Mouse (Mus musculus) ES-E14 (cell line): ENCODE measurements around the gene Tcf12.

Experiments used
- CHD2 ChIP-seq: IDR thresholded peaks from 2 replicates; pipeline ENCODE4 v1.6.1; 2014; ENCODE audit warnings: mild to moderate bottlenecking, low read depth, low read length, inconsistent platforms
- MAFK ChIP-seq: IDR thresholded peaks from 2 replicates; pipeline ENCODE4 v1.6.1; 2014; ENCODE audit warnings: mild to moderate bottlenecking, low read depth, low read length, inconsistent platforms; ENCODE audit not compliant: insufficient read depth
- ZNF384 ChIP-seq: IDR thresholded peaks from 2 replicates; pipeline ENCODE4 v1.6.1; 2012; ENCODE audit warnings: low read depth, low read length, inconsistent platforms

GRCm38 (mm10) chr9:71990376-71990775 is 121.3 kb downstream of the Tcf12 start:
- TF ChIP-seq ZNF384 = no peak
- TF ChIP-seq CHD2 = no peak
- 0 out of 2 replicates have a peak, but pooled peaks have one; percentile 8 for TF ChIP-seq MAFK
